Mouse (Mus musculus) E14TG2a.4 (cell line): ENCODE results near the gene Fam71b.

Experiments used
- H3K27me3 ChIP-seq: 2 replicates; pipeline ENCODE4 v1.6.1; 2014; ENCODE audit warnings: low read length, control low read depth; ENCODE audit not compliant: insufficient read depth
- H3K36me3 ChIP-seq: 2 replicates; pipeline ENCODE4 v1.6.1; 2014; ENCODE audit warnings: low read length, control low read depth; ENCODE audit not compliant: insufficient read depth
- H3K4me1 ChIP-seq: replicated peaks from 2 replicates; pipeline ENCODE4 v1.6.1; 2014; ENCODE audit warnings: low read depth, low read length, control low read depth
- H3K4me3 ChIP-seq: replicated peaks from 2 replicates; pipeline ENCODE4 v1.5.1; 2014; ENCODE audit warnings: mild to moderate bottlenecking, low read length
- H3K9me3 ChIP-seq: 2 replicates; pipeline ENCODE4 v1.6.1; 2014; ENCODE audit warnings: low read length, control low read depth
- CTCF ChIP-seq: conservative IDR thresholded peaks from 2 replicates; pipeline ENCODE4 v1.5.1; 2014; ENCODE audit warnings: low read length
- NANOG ChIP-seq: IDR thresholded peaks from 2 replicates; pipeline ENCODE4 v1.6.1; 2014; ENCODE audit warnings: borderline replicate concordance, low read length, mixed read lengths
- POU5F1 ChIP-seq: IDR thresholded peaks from 2 replicates; pipeline ENCODE4 v1.6.1; 2014; ENCODE audit warnings: low read length, borderline replicate concordance

The Fam71b gene

GRCm38 (mm10) chr11:46365744-46366143, 30.6 kb upstream of the Fam71b start:
- TF ChIP-seq POU5F1 (no peak), NANOG (no peak), CTCF (no peak)

GRCm38 (mm10) chr11:46366357-46366756, 30.0 kb upstream of the Fam71b start:
- no peaks in the 10 kb centered on the region for H3K36me3 ChIP-seq
- H3K9me3 ChIP-seq: no peaks in the 10 kb centered on the region
- H3K4me1 ChIP-seq: no peaks in the 10 kb centered on the region
- H3K4me3 ChIP-seq: no peak overlapping the region
- H3K27me3 ChIP-seq: no peaks in the 10 kb centered on the region
- no peak for TF ChIP-seq NANOG
- TF ChIP-seq POU5F1: no peak
- no peak for TF ChIP-seq CTCF

More at GRCm38 (mm10) chr11:46365744-46366143, 30.6 kb upstream of the Fam71b start:
- Histone ChIP-seq H3K9me3 (no peaks in the 10 kb centered on the region), H3K4me3 (no peak overlapping the region), H3K27me3 (no peaks in the 10 kb centered on the region), H3K4me1 (no peaks in the 10 kb centered on the region), H3K36me3 (no peaks in the 10 kb centered on the region)

- TF ChIP-seq CTCF: no peak
- no peak for TF ChIP-seq POU5F1
- no peak for TF ChIP-seq NANOG
Measured at GRCm38 (mm10) chr11:46370457-46370856, 25.9 kb upstream of the Fam71b start.

GRCm38 (mm10) chr11:46371250-46371649, 25.1 kb upstream of the Fam71b start:
- H3K9me3 ChIP-seq: no peaks in the 10 kb centered on the region
- H3K36me3 ChIP-seq: no peaks in the 10 kb centered on the region
- TF ChIP-seq CTCF (no peak), NANOG (no peak), POU5F1 (no peak)
- H3K27me3 ChIP-seq: no peaks in the 10 kb centered on the region
- H3K4me3 ChIP-seq: no peak overlapping the region
- H3K4me1 ChIP-seq: no peaks in the 10 kb centered on the region

More at GRCm38 (mm10) chr11:46370457-46370856, 25.9 kb upstream of the Fam71b start:
- Histone ChIP-seq H3K4me1 (no peaks in the 10 kb centered on the region), H3K4me3 (no peak overlapping the region), H3K27me3 (no peaks in the 10 kb centered on the region), H3K9me3 (no peaks in the 10 kb centered on the region), H3K36me3 (no peaks in the 10 kb centered on the region)

- Histone ChIP-seq H3K4me3 (no peak overlapping the region), H3K9me3 (no peaks in the 10 kb centered on the region), H3K4me1 (no peaks in the 10 kb centered on the region), H3K36me3 (no peaks in the 10 kb centered on the region), H3K27me3 (no peaks in the 10 kb centered on the region)
- TF ChIP-seq CTCF: no peak
- TF ChIP-seq NANOG: no peak
- TF ChIP-seq POU5F1: no peak
Measured at GRCm38 (mm10) chr11:46372331-46372953, 23.9 kb upstream of the Fam71b start.

GRCm38 (mm10) chr11:46373071-46374030, 23.0 kb upstream of the Fam71b start:
- Histone ChIP-seq H3K27me3 (no peaks in the 10 kb centered on the region), H3K4me3 (no peak overlapping the region), H3K4me1 (no peaks in the 10 kb centered on the region), H3K36me3 (no peaks in the 10 kb centered on the region), H3K9me3 (no peaks in the 10 kb centered on the region)
- TF ChIP-seq POU5F1 (no peak), NANOG (no peak), CTCF (no peak)

GRCm38 (mm10) chr11:46375015-46375414, 21.3 kb upstream of the Fam71b start:
- Histone ChIP-seq H3K4me1 (no peaks in the 10 kb centered on the region), H3K36me3 (no peaks in the 10 kb centered on the region), H3K27me3 (no peaks in the 10 kb centered on the region), H3K9me3 (no peaks in the 10 kb centered on the region), H3K4me3 (no peak overlapping the region)
- TF ChIP-seq POU5F1 (no peak), CTCF (no peak), NANOG (no peak)

GRCm38 (mm10) chr11:46377316-46377715, 19.0 kb upstream of the Fam71b start:
- no peaks in the 10 kb centered on the region for H3K9me3 ChIP-seq
- no peak overlapping the region for H3K4me3 ChIP-seq
- H3K36me3 ChIP-seq: no peaks in the 10 kb centered on the region
- 0 out of 2 replicates have a peak, but pooled peaks cover 2% of the 10 kb centered on the region for H3K27me3 ChIP-seq
- H3K4me1 ChIP-seq: no peaks in the 10 kb centered on the region
- no peak for TF ChIP-seq NANOG
- no peak for TF ChIP-seq POU5F1
- no peak for TF ChIP-seq CTCF
